Mouse (Mus musculus): Measurements from ENCODE around the gene Rasl12. TPM values are rescaled to one million over a fixed set of nuclear protein-coding genes. Genes with fewer than 3 reads are reported as not detected.
A peak's percentile ranks its signal among the peaks of the same experiment; 100 is the strongest.

Gene Rasl12
- polyA plus RNA-seq, 1 experiment from 2014 or later: 7.3 TPM

DNA sequence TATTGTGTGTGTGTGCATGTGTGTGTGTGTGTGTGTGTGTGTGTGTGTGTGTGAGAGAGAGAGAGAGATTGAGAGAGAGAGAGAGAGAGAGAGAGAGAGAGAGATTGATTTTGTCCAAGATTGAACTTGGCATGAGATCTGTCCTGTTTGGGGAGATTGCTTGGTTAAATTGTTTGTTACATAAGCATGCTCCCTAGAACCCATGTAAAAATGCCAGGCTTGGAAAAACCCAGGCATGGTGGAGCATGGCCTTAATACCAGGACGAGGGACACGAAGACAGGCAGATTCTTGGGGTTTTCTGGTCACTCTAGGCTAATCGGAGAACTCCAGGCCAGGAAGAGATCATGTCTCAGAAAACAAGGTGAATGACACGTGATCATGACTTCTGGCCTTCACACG lies 29.7 kb downstream of the Rasl12 start:
- Histone ChIP-seq H3K9ac (no peak overlapping the region), H3K4me2 (no peak overlapping the region), H3K9me3 (no peaks in the 10 kb centered on the region), H3K4me3 (no peak overlapping the region), H3K4me1 (no peaks in the 10 kb centered on the region), H3K27ac (no peak overlapping the region), H3K27me3 (replicated peaks) (no peaks in the 10 kb centered on the region), H3K36me3 (replicated peaks) (no peaks in the 10 kb centered on the region)
- no peak for ATAC-seq (replicated peaks)
- WGBS: 82% methylated on average over 5 of the region's 5 CpGs

GRCm38 (mm10) chr9:65430401-65430800 lies 32.1 kb downstream of the Rasl12 start:
- Histone ChIP-seq H3K27me3 (replicated peaks) (no peaks in the 10 kb centered on the region), H3K4me1 (no peaks in the 10 kb centered on the region), H3K4me3 (no peak overlapping the region), H3K4me2 (no peak overlapping the region), H3K27ac (no peak overlapping the region), H3K9me3 (no peaks in the 10 kb centered on the region), H3K9ac (no peak overlapping the region), H3K36me3 (replicated peaks) (no peaks in the 10 kb centered on the region)
- no peak for ATAC-seq (replicated peaks)

DNA sequence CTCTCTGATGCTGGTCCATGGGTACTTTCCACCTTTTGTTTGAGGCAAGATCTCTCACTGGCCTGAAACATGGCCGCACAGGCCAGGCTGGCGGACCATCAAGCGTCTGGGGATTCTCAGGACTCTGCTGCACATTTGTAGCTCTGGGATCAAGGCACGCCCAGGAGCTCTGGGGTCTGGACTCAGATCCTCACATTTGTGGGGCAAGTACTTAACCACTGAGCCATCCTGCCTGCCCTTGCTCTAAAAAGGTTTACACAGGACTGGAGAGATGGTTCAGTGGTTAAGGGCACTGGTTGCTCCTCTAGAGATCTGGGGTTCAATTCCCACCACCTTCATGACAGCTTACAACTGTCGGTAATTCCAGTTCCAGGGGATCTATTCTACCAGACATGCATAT lies 32.6 kb downstream of the Rasl12 start:
- 94% methylated on average over 5 of the region's 5 CpGs for WGBS

DNA sequence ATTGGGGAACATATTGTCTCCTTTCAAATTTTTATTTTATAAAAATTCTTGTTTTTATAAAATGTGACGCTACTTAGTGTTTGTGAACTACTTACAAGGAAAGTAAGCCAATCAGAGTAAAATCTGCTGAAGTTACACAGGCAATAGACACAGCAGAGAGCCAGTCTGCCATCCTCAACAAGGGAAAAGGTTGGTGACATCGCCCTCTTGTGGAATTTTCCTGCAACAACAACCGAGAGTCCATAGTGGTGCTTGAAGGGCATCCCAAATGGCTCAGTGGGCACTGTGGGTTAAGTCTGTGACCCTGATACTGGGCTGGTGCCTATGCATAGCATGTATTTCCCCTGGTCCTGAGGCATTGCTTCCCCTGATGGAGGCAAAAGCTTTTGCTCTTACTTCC lies 33.9 kb downstream of the Rasl12 start:
- no peaks in the 10 kb centered on the region for H3K36me3 ChIP-seq (replicated peaks)
- ATAC-seq (replicated peaks): no peak
- H3K4me1 ChIP-seq: peaks cover 11% of the 10 kb centered on the region
- H3K9me3 ChIP-seq: no peaks in the 10 kb centered on the region
- no peaks in the 10 kb centered on the region for H3K27me3 ChIP-seq (replicated peaks)
- 2% methylated on average over 3 of the region's 3 CpGs for WGBS
- no peak overlapping the region for H3K27ac ChIP-seq
- H3K4me2 ChIP-seq: no peak overlapping the region
- no peak overlapping the region for H3K4me3 ChIP-seq
- H3K9ac ChIP-seq: no peak overlapping the region

More for the DNA sequence above, 32.6 kb downstream of the Rasl12 start:
- Histone ChIP-seq H3K27me3 (replicated peaks) (no peaks in the 10 kb centered on the region), H3K4me2 (no peak overlapping the region), H3K36me3 (replicated peaks) (no peaks in the 10 kb centered on the region), H3K4me1 (no peaks in the 10 kb centered on the region), H3K4me3 (no peak overlapping the region), H3K9ac (no peak overlapping the region), H3K9me3 (no peaks in the 10 kb centered on the region), H3K27ac (no peak overlapping the region)
- ATAC-seq (replicated peaks): no peak

DNA sequence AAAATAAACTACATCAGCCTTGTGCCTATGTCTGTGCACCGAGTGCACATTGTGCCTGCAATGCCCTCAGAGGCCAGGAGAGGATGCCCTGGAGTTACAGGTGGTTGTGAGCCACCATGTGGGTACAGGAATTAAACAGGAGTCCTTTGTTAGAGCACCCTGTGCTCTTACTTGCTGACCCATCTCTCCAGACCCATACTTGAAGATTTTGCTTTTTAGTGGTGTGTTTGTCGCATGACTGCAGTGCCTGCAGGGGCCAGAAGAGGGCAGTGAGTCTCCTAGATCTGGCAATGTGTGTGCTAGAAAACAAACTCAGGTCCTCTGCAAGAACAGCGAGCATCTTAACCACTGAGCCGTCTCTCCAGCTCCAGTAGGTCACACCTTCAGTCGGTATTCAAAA lies 35.8 kb downstream of the Rasl12 start:
- ATAC-seq (replicated peaks): no peak
- no peak overlapping the region for H3K27ac ChIP-seq
- H3K27me3 ChIP-seq (replicated peaks): no peaks in the 10 kb centered on the region
- no peaks in the 10 kb centered on the region for H3K9me3 ChIP-seq
- H3K4me1 ChIP-seq: peaks cover 12% of the 10 kb centered on the region
- H3K36me3 ChIP-seq (replicated peaks): no peaks in the 10 kb centered on the region; the same call in 1 of the 2 replicates
- 58% methylated on average over 5 of the region's 5 CpGs for WGBS
- H3K4me2 ChIP-seq: no peak overlapping the region
- no peak overlapping the region for H3K9ac ChIP-seq
- H3K4me3 ChIP-seq: no peak overlapping the region

- Histone ChIP-seq H3K4me1 (peaks cover 12% of the 10 kb centered on the region), H3K4me3 (peak overlapping the region; percentile 70; the same call in 1 of the 2 replicates), H3K36me3 (replicated peaks) (peaks cover under 1% of the 10 kb centered on the region; the same call in 1 of the 2 replicates), H3K27me3 (replicated peaks) (no peaks in the 10 kb centered on the region), H3K27ac (no peak overlapping the region), H3K9me3 (no peaks in the 10 kb centered on the region), H3K4me2 (peak overlapping the region; percentile 51; the same call in 1 of the 2 replicates), H3K9ac (no peak overlapping the region)
- WGBS: 69% methylated on average over 4 of the region's 4 CpGs
- ATAC-seq (replicated peaks): peak; percentile 70
These were observed 36.9 kb downstream of the Rasl12 start for GRCm38 (mm10) chr9:65435211-65435610.

DNA sequence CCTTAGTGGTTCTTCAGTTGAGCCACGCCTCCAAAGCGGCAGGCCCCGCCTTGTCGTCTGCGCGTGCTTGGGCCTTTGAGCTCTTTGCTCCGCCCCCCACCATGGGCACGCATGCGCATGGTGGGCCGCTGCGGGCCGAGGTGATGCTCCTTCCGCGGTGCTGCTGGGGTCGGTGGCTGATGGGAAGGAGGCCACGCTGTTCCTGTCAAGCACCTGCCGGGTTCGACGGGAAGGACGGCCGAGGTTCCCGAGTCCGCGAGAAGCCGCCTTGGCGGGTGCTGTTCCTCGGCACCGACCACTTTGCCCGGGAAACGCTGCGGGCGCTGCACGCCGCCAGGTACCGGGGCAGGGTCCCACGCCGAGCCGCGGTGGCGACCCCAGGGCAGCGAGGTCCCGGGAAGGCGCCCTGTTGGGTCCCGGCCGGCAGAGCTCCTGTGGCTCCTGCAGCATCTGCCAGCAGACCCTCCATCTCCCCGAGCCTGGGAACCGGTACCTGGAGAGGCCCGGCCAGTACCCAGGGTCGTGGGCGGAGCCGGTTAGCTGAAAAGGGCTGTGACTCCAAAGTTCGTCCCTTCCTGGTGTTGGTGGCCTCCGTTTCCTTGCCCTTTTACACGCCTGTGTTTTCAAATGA lies 37.5 kb downstream of the Rasl12 start, which contains the start of gene Mtfmt:
Mtfmt (plus strand) TSS at position 112 of the 631 bp plus-strand sequence.
- no peaks in the 10 kb centered on the region for H3K9me3 ChIP-seq
- ATAC-seq (replicated peaks): peak; percentile 96
- WGBS: under 1% methylated on average over 54 of the region's 54 CpGs
- H3K4me1 ChIP-seq: peaks cover 12% of the 10 kb centered on the region
- H3K9ac ChIP-seq: peak within 1 kb of the TSS; percentile 74
- peak within 1 kb of the TSS; percentile 70 for H3K4me3 ChIP-seq
- peak within 1 kb of the TSS; percentile 57 for H3K27ac ChIP-seq
- H3K27me3 ChIP-seq (replicated peaks): no peaks in the 10 kb centered on the region
- H3K4me2 ChIP-seq: peak within 1 kb of the TSS; percentile 51
- H3K36me3 ChIP-seq (replicated peaks): peaks cover 7% of the 10 kb centered on the region; the same call in 1 of the 2 replicates

DNA sequence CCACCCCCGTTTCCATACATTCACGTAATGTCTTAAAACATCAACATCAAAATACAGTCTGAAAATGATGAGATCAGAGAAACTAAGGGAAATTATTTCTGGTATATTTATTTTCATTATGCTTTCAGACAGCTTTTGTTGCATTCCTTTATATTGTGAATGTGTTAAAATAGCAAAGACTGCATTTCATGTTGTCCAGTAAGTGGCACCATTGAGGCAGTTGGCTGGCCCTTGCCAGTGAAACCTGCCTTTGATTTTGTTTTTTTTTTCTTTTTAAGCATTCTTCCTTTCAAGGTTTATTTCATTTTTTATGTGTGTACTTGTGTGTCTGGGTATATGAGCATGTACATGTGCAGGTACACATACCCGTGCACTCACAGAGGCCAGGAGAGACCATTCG lies 46.4 kb downstream of the Rasl12 start:
- no peak overlapping the region for H3K4me3 ChIP-seq
- peaks cover 43% of the 10 kb centered on the region for H3K36me3 ChIP-seq (replicated peaks)
- no peaks in the 10 kb centered on the region for H3K9me3 ChIP-seq
- no peak overlapping the region for H3K9ac ChIP-seq
- H3K27ac ChIP-seq: no peak overlapping the region
- H3K4me1 ChIP-seq: no peaks in the 10 kb centered on the region
- WGBS: 96% methylated on average over 4 of the region's 4 CpGs
- H3K27me3 ChIP-seq (replicated peaks): no peaks in the 10 kb centered on the region
- no peak overlapping the region for H3K4me2 ChIP-seq
- no peak for ATAC-seq (replicated peaks)

GRCm38 (mm10) chr9:65447951-65448350 lies 49.6 kb downstream of the Rasl12 start:
- Histone ChIP-seq H3K4me2 (no peak overlapping the region), H3K9ac (no peak overlapping the region), H3K4me1 (no peaks in the 10 kb centered on the region), H3K27ac (no peak overlapping the region), H3K9me3 (no peaks in the 10 kb centered on the region), H3K36me3 (replicated peaks) (peaks cover 41% of the 10 kb centered on the region), H3K27me3 (replicated peaks) (no peaks in the 10 kb centered on the region), H3K4me3 (no peak overlapping the region)
- no peak for ATAC-seq (replicated peaks)
- WGBS: 92% methylated on average over 6 of the region's 6 CpGs

- WGBS: 89% methylated on average over 2 of the region's 2 CpGs
- H3K9ac ChIP-seq: no peak overlapping the region
These were observed 60.7 kb downstream of the Rasl12 start for GRCm38 (mm10) chr9:65458975-65459374.

GRCm38 (mm10) chr9:65460198-65460597 lies 61.9 kb downstream of the Rasl12 start:
- H3K4me3 ChIP-seq: peak overlapping the region; percentile 76
- no peaks in the 10 kb centered on the region for H3K9me3 ChIP-seq
- 45% methylated on average over 3 of the region's 3 CpGs for WGBS
- peak overlapping the region; percentile 81 for H3K9ac ChIP-seq
- no peaks in the 10 kb centered on the region for H3K27me3 ChIP-seq (replicated peaks)
- peak overlapping the region; percentile 62 for H3K4me2 ChIP-seq
- no peaks in the 10 kb centered on the region for H3K36me3 ChIP-seq (replicated peaks)
- H3K4me1 ChIP-seq: peaks cover 28% of the 10 kb centered on the region
- H3K27ac ChIP-seq: peak overlapping the region; percentile 90
- ATAC-seq (replicated peaks): peak; percentile 19; the same call in 1 of the 2 replicates

More at GRCm38 (mm10) chr9:65458975-65459374, 60.7 kb downstream of the Rasl12 start:
- no peaks in the 10 kb centered on the region for H3K27me3 ChIP-seq (replicated peaks)
- H3K36me3 ChIP-seq (replicated peaks): no peaks in the 10 kb centered on the region
- ATAC-seq (replicated peaks): no peak
- no peaks in the 10 kb centered on the region for H3K9me3 ChIP-seq
- no peak overlapping the region for H3K4me2 ChIP-seq
- H3K27ac ChIP-seq: no peak overlapping the region
- H3K4me1 ChIP-seq: peaks cover 28% of the 10 kb centered on the region
- no peak overlapping the region for H3K4me3 ChIP-seq

DNA sequence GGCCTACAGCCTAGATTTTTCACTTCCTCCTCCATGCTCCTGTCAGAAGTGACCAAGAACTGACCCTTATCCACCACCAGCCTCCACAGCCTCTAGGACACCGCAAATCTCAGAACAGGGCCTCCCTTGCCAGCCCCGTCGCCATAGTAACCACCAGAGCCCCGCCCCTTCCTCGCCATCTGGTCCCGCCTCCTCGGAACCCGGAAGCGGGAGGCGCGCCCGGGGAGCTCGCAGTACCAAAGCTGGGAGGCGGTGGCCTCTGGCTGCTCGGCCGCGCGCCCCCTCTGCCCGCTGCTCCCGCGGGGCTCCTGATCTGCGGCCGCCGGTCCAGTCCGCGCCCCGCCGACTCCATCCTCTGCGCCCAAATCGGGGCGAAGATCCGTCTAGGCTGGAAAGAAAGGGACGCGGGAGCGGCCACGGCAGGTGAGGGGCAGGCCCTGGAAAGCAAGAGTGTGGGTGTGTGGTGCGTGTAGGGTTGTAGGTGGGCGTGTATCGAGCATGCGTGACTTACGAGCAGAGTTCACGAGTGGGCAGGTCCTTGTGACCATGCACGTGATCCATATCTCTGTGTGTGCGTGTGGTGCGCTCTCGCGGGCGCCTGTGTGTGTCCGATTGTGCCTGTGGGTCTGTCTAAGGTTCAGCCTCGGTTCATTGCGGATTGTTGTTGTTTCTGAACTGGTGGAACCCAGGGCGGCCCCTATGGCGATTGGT lies 62.6 kb downstream of the Rasl12 start, which contains the start of gene Spg21:
Spg21 (plus strand) TSS at position 216 of the 711 bp plus-strand sequence.
- peak within 1 kb of the TSS; percentile 90 for H3K27ac ChIP-seq
- WGBS: under 1% methylated on average over 49 of the region's 53 CpGs
- ATAC-seq (replicated peaks): peak; percentile 97
- peak within 1 kb of the TSS; percentile 76 for H3K4me3 ChIP-seq
- H3K4me1 ChIP-seq: peaks cover 28% of the 10 kb centered on the region
- H3K9ac ChIP-seq: peak within 1 kb of the TSS; percentile 81
- H3K36me3 ChIP-seq (replicated peaks): peaks cover 5% of the 10 kb centered on the region
- peak within 1 kb of the TSS; percentile 62 for H3K4me2 ChIP-seq
- no peaks in the 10 kb centered on the region for H3K27me3 ChIP-seq (replicated peaks)
- no peaks in the 10 kb centered on the region for H3K9me3 ChIP-seq

Data from midbrain, embryonic 15.5 days (tissue).